Mouse (Mus musculus) stomach, postnatal 0 days (tissue): ENCODE measurements around the gene Rnf2. TPM values are rescaled to one million over a fixed set of nuclear protein-coding genes. Genes with fewer than 3 reads are reported as not detected.

Experiments
- ATAC-seq: fragments of 200-750 bp; cut with Nextera tagmentation; 2 replicates; pipeline ENCODE4 v1.8.0; 2017; ENCODE audit not compliant: low FRiP score, low TSS enrichment
- DNase-seq: peaks from one replicate; pipeline ENCODE4 v3.0.0-alpha.2; 2016; ENCODE audit warnings: low spot score
- H3K27ac ChIP-seq: fragments of 300-500 bp; sonication (generic); replicated peaks from 2 replicates; pipeline ENCODE4 v1.5.1; 2014; ENCODE audit warnings: mild to moderate bottlenecking, control low read depth
- H3K27me3 ChIP-seq: fragments of 300-500 bp; sonication (generic); 2 replicates; pipeline ENCODE4 v1.6.1; 2014; ENCODE audit warnings: low read length; ENCODE audit not compliant: control insufficient read depth, insufficient read depth
- H3K36me3 ChIP-seq: fragments of 300-500 bp; sonication (generic); 2 replicates; pipeline ENCODE4 v1.6.1; 2014; ENCODE audit warnings: low read length, mixed read lengths; ENCODE audit not compliant: control insufficient read depth, insufficient read depth
- H3K4me1 ChIP-seq: fragments of 300-500 bp; sonication (generic); replicated peaks from 2 replicates; pipeline ENCODE4 v1.6.1; 2014; ENCODE audit warnings: antibody characterized with exemption; ENCODE audit not compliant: control insufficient read depth, insufficient read depth
- H3K4me2 ChIP-seq: fragments of 300-500 bp; sonication (generic); replicated peaks from 2 replicates; pipeline ENCODE4 v1.6.1; 2014; ENCODE audit warnings: low read depth, mild to moderate bottlenecking, control low read depth, moderate library complexity
- H3K4me3 ChIP-seq: fragments of 300-500 bp; sonication (generic); 2 replicates; pipeline ENCODE4 v1.5.1; 2014; ENCODE audit warnings: low read depth, low read length, control low read depth
- H3K9ac ChIP-seq: fragments of 300-500 bp; sonication (generic); 2 replicates; pipeline ENCODE4 v1.6.1; 2014; ENCODE audit warnings: mild to moderate bottlenecking, low read length, control low read depth, mixed read lengths
- H3K9me3 ChIP-seq: fragments of 300-500 bp; sonication (generic); 2 replicates; pipeline ENCODE4 v1.6.1; 2016; ENCODE audit warnings: low read length; ENCODE audit not compliant: control insufficient read depth
- CTCF ChIP-seq: IDR thresholded peaks from 2 replicates; pipeline ENCODE4 v1.5.1; 2016; ENCODE audit warnings: antibody characterized with exemption, low read depth, mild to moderate bottlenecking, moderate library complexity
- EP300 ChIP-seq: optimal IDR thresholded peaks from 2 replicates; pipeline ENCODE3; 2016; ENCODE audit warnings: antibody characterized with exemption
- WGBS: fragments of 180-500 bp; shearing (Covaris S2); extraction: QIAGEN DNeasy Blood & Tissue Kit; methylation state at CpG from one replicate; pipeline ENCODE4 v1.1.7; 2014; 5-methylcytosine and 5-hydroxymethylcytosine counted together
- polyA plus RNA-seq: library from polyadenylated mRNA; unstranded; fragments of >200 nt; fragmentation: Nextera tagmentation; extraction: Ambion mirVana; gene quantifications from 2 replicates; pipeline ENCODE4 v1.2.1, GENCODE M21; 2015

Rnf2 gene
- polyA plus RNA-seq, result 29.8 and 32.6 TPM in 2 replicates

- TF ChIP-seq CTCF (peak; percentile 21; the same call in 1 of the 2 replicates), EP300 (no peak)
- no peaks in the 10 kb centered on the region for H3K27me3 ChIP-seq
- H3K9ac ChIP-seq, result peak within 1 kb of the TSS; percentile 98
- WGBS, result under 1% methylated on average over 76 of the region's 90 CpGs
- peak within 1 kb of the TSS; percentile 65 for H3K4me2 ChIP-seq
- ATAC-seq, result peak; percentile 99
- peak within 1 kb of the TSS; percentile 98 for H3K4me3 ChIP-seq
- H3K27ac ChIP-seq, result peak within 1 kb of the TSS; percentile 99
- no peaks in the 10 kb centered on the region for H3K4me1 ChIP-seq
- peak; percentile 95 for DNase-seq
- no peaks in the 10 kb centered on the region for H3K36me3 ChIP-seq
- no peaks in the 10 kb centered on the region for H3K9me3 ChIP-seq
Measured at GRCm38 (mm10) chr1:151500531-151501361, at the start of gene Rnf2. Gene Rnf2, minus strand, starts transcription at chr1:151500955.

- H3K9ac ChIP-seq, result no peak overlapping the region
- H3K4me2 ChIP-seq, result no peak overlapping the region
- H3K4me3 ChIP-seq, result no peak overlapping the region
- no peaks in the 10 kb centered on the region for H3K9me3 ChIP-seq
- no peaks in the 10 kb centered on the region for H3K4me1 ChIP-seq
- DNase-seq, result no peak
- no peak overlapping the region for H3K27ac ChIP-seq
- no peaks in the 10 kb centered on the region for H3K27me3 ChIP-seq
- no peaks in the 10 kb centered on the region for H3K36me3 ChIP-seq
- TF ChIP-seq EP300 (no peak), CTCF (no peak)
- no peak for ATAC-seq
- 65% methylated on average over 7 of the region's 7 CpGs for WGBS
Measured at GRCm38 (mm10) chr1:151549794-151550193, 49.0 kb upstream of the Rnf2 start.

- H3K4me3 ChIP-seq, result no peak overlapping the region
- no peaks in the 10 kb centered on the region for H3K9me3 ChIP-seq
- no peak for DNase-seq
- no peaks in the 10 kb centered on the region for H3K4me1 ChIP-seq
- no peak for ATAC-seq
- no peaks in the 10 kb centered on the region for H3K27me3 ChIP-seq
- no peak overlapping the region for H3K27ac ChIP-seq
- no peak for TF ChIP-seq EP300
- no peak for TF ChIP-seq CTCF
- H3K36me3 ChIP-seq, result no peaks in the 10 kb centered on the region
- no peak overlapping the region for H3K4me2 ChIP-seq
- H3K9ac ChIP-seq, result no peak overlapping the region
- 45% methylated on average over 8 of the region's 8 CpGs for WGBS
Measured at GRCm38 (mm10) chr1:151548896-151549610, 48.3 kb upstream of the Rnf2 start.

GRCm38 (mm10) chr1:151545571-151545970, 44.8 kb upstream of the Rnf2 start:
- DNase-seq, result no peak
- H3K4me2 ChIP-seq, result no peak overlapping the region
- H3K27ac ChIP-seq, result no peak overlapping the region
- H3K27me3 ChIP-seq, result no peaks in the 10 kb centered on the region
- no peak overlapping the region for H3K4me3 ChIP-seq
- no peaks in the 10 kb centered on the region for H3K9me3 ChIP-seq
- H3K4me1 ChIP-seq, result no peaks in the 10 kb centered on the region
- no peak for ATAC-seq
- no peak overlapping the region for H3K9ac ChIP-seq
- 70% methylated on average over 7 of the region's 7 CpGs for WGBS
- TF ChIP-seq EP300 (no peak), CTCF (no peak)
- H3K36me3 ChIP-seq, result no peaks in the 10 kb centered on the region

- 93% methylated on average over 3 of the region's 3 CpGs for whole genome bisulfite sequencing
- no peak overlapping the region for H3K4me2 ChIP-seq
- H3K4me3 ChIP-seq, result no peak overlapping the region
- H3K9me3 ChIP-seq, result no peaks in the 10 kb centered on the region
- H3K27me3 ChIP-seq, result no peaks in the 10 kb centered on the region
- no peaks in the 10 kb centered on the region for H3K36me3 ChIP-seq
- H3K27ac ChIP-seq, result no peak overlapping the region
- ATAC-seq (no peak), DNase-seq (no peak)
- H3K4me1 ChIP-seq, result no peaks in the 10 kb centered on the region
- no peak overlapping the region for H3K9ac ChIP-seq
- TF ChIP-seq CTCF (no peak), EP300 (no peak)
Measured at GRCm38 (mm10) chr1:151544581-151544980, 43.8 kb upstream of the Rnf2 start.
